Mouse (Mus musculus) spleen, postnatal 36 days (tissue): ENCODE measurements at regions not wholly inside any gene's neighbourhood (a gene's known extent, or its start where the extent isn't known, plus 50 kb on each side); places are given as distances from the start of the nearest gene placed in this dataset.

Experiments used
- DNase-seq, 2 experiments: peaks; one replicate each; pipeline ENCODE4 v3.0.0; 2022; ENCODE audit warnings: low spot score in 2 of 2, mixed read lengths in 1 of 2

- no peak for DNase-seq
Measured at GRCm38 (mm10) chr8:77774551-77775335, 50.5 kb upstream of the Ednra start.

GRCm38 (mm10) chr8:77775526-77775925 is 51.3 kb upstream of the Ednra start:
- DNase-seq, result no peak

- DNase-seq, result no peak
Measured at GRCm38 (mm10) chr8:77777597-77777996, 53.3 kb upstream of the Ednra start.

GRCm38 (mm10) chr8:77785676-77786255 is 61.5 kb upstream of the Ednra start:
- DNase-seq, result no peak

GRCm38 (mm10) chr8:77794911-77795310 is 70.6 kb upstream of the Ednra start:
- DNase-seq, result no peak

GRCm38 (mm10) chr8:77803147-77803903 is 79.1 kb upstream of the Ednra start:
- no peak for DNase-seq

- no peak for DNase-seq
Measured at GRCm38 (mm10) chr8:77804536-77804935, 80.3 kb upstream of the Ednra start.

- DNase-seq, result no peak
Measured at GRCm38 (mm10) chr8:77804956-77805355, 80.7 kb upstream of the Ednra start.

- DNase-seq, result no peak
Measured at GRCm38 (mm10) chr8:77805657-77806056, 81.4 kb upstream of the Ednra start.

- no peak for DNase-seq
Measured at GRCm38 (mm10) chr8:77814796-77815647, 90.8 kb upstream of the Ednra start.

GRCm38 (mm10) chr8:77815648-77815971 is 91.3 kb upstream of the Ednra start:
- no peak for DNase-seq

- DNase-seq, result no peak
Measured at GRCm38 (mm10) chr8:77816217-77816616, 92.0 kb upstream of the Ednra start.

- no peak for DNase-seq
Measured at GRCm38 (mm10) chr8:77825786-77826185, 101.5 kb upstream of the Ednra start.

GRCm38 (mm10) chr8:77826255-77826654 is 102.0 kb upstream of the Ednra start:
- no peak for DNase-seq

- no peak for DNase-seq
Measured at GRCm38 (mm10) chr8:77828079-77828478, 103.8 kb upstream of the Ednra start.

GRCm38 (mm10) chr8:77829126-77829748 is 105.0 kb upstream of the Ednra start:
- no peak for DNase-seq

- no peak for DNase-seq
Measured at GRCm38 (mm10) chr8:77829764-77830163, 105.5 kb upstream of the Ednra start.

- no peak for DNase-seq
Measured at GRCm38 (mm10) chr8:77834283-77834682, 110.0 kb upstream of the Ednra start.

- no peak for DNase-seq
Measured at GRCm38 (mm10) chr8:77836902-77837489, 112.7 kb upstream of the Ednra start.

GRCm38 (mm10) chr8:77842392-77843139 is 118.3 kb upstream of the Ednra start:
- DNase-seq, result no peak
